Mouse (Mus musculus) c-Kit-positive CD71-positive TER-119-negative erythroid progenitor cells, embryonic 14.5 days (primary cell): Measurements from ENCODE around the gene Gm28308.

ENCODE experiments used
- DNase-seq: peaks from one replicate; pipeline ENCODE4 v3.0.0-alpha.2; 2013; ENCODE audit warnings: low read depth

Gm28308 gene

GRCm38 (mm10) chr6:52182793-52183192 lies 30.3 kb downstream of the Gm28308 start:
- no peak for DNase-seq

- no peak for DNase-seq
Measured at GRCm38 (mm10) chr6:52182030-52182429, 31.1 kb downstream of the Gm28308 start.

GRCm38 (mm10) chr6:52180726-52181125 lies 32.4 kb downstream of the Gm28308 start:
- no peak for DNase-seq

- DNase-seq = no peak
Measured at GRCm38 (mm10) chr6:52180213-52180710, 32.9 kb downstream of the Gm28308 start.

DNA sequence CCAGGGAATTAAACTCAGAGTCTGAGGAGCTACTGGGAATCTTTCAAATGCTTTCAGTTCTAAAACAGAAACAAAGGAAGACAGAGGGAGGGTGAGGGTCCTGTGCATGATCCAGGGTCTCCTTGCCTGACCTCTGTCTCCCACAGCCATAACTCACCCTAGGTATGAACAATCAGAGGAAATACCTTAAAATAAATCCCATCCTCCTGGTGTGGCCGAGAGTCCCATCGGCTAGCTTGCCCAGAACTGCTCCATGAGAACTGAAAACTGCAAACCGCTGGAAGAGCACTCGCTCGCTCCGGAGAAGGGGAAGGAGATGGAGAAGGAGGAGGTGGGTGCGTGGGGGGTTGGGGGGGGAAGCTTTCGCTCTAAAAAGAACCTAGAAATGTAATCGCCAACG lies 33.4 kb downstream of the Gm28308 start:
- DNase-seq = no peak

GRCm38 (mm10) chr6:52178918-52179665 lies 34.0 kb downstream of the Gm28308 start:
- no peak for DNase-seq

DNA sequence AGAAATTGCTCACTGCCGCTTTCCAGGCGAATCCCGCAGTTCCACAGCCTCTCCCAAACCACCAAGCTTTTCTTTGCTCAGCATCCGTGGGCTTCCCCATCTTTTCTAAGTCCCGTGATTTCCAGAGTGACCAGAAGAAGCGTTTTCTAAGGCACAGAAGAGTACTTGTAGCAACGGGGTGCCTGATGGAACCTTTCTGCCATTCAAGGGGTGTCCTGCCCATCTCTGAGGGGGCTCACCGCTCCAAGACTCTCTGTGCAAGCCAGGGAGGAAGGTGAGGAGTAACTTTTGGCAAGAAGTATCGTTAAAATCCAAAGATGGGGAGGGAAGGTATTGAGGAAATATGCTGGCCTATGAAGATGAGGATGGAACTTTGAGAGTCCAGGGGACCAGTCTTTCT lies 35.3 kb downstream of the Gm28308 start:
- DNase-seq = no peak

DNA sequence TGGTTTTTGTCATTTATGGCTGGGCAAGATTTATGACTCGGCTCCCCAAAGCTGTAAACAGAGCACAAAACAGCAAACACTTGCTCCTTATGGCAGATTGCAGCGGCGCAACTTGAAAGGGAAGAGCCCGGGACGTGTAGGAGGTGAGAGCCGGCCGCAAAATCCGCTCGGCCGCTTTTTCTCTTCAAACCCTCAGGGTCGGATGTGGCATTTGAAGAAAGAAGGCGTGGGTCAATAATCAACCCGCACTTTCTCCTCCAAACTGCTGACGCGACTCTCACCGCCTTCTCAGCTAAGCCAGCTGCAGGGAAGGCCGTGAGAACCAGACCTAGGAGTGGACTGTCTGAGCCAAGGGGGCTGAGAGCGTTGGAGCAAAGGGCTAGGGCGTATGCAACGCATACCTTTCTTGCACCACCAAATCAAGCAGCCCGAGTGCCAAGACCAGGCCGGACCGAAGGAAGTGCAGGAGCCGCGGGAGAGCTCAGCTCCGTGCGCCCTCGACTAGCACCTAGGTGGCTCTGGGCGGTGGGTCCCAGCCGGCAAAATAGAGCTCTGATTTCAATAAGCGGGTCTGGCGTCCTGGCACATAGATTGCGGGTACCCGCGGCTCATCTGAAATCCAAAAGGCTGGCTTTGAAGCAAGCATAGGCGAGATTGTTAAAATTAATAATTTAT lies 35.9 kb downstream of the Gm28308 start, which contains the start of gene 5730596B20Rik:
5730596B20Rik (plus strand) TSS at position 438 of the 675 bp plus-strand sequence.
- no peak for DNase-seq

- no peak for DNase-seq
Measured at GRCm38 (mm10) chr6:52176391-52176790, 36.7 kb downstream of the Gm28308 start.

DNA sequence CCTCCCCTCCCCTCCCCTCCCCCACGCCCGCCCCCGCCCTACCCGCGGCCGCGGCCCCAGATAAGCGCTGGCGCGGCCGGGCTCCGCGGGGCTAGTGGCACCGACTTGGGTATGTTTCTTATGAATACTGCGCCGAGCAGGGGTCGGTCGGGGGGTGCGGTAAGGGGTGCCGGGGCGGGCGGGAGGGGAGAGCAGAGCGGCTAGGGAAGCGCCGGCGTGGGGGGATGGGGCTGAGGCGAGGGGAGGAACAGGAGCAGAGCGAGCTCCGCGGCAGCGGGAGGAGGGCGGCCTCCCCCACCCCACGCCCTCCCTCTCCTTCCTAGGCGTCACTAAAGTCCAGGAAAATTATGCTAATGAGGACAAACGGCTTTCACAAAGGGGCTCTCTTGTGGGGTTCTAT lies 37.3 kb downstream of the Gm28308 start:
- no peak for DNase-seq

GRCm38 (mm10) chr6:52174968-52175751 lies 38.0 kb downstream of the Gm28308 start:
- DNase-seq = no peak

DNA sequence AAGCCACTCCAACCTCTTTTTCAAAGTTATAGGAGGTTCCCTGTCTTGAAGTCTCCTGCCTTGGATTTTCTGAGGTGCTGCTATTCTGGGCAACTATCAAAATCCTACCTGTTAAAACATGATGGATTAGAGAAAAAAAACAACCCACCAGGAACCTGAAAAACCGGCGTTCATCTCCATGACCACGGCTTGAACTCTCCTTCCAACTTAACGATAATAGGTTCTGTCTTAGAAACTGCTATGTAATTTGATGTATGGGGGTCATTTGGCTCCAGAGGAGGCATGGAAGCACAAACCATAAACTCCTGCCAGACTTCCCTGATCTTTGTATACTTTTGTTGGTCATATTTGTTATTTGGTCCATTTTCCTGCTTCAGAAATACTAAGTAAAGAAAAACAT lies 39.5 kb downstream of the Gm28308 start:
- DNase-seq = no peak

GRCm38 (mm10) chr6:52172501-52172900 lies 40.6 kb downstream of the Gm28308 start:
- DNase-seq = no peak

GRCm38 (mm10) chr6:52171938-52172337 lies 41.2 kb downstream of the Gm28308 start:
- no peak for DNase-seq

- no peak for DNase-seq
Measured at GRCm38 (mm10) chr6:52171331-52171730, 41.8 kb downstream of the Gm28308 start.

DNA sequence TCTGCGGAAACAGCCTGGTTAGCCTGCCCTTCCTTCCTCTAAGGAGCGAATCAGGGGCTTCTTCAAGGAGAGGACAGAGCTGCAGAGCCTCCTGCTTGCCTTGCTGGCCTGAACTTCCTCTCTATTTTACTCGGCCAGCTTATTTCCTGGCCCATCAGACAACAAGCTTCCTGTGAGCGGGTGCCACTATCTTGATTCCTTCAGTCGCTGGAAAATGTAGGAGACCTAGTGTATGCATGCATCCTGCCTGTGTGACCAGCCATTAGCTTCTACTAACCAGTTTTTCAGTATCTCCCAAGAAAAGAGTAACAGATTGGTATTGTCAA lies 42.3 kb downstream of the Gm28308 start:
- no peak for DNase-seq

- DNase-seq = no peak
Measured at GRCm38 (mm10) chr6:52170166-52170897, 42.8 kb downstream of the Gm28308 start.

- DNase-seq = no peak
Measured at GRCm38 (mm10) chr6:52169499-52170165, 43.5 kb downstream of the Gm28308 start.

DNA sequence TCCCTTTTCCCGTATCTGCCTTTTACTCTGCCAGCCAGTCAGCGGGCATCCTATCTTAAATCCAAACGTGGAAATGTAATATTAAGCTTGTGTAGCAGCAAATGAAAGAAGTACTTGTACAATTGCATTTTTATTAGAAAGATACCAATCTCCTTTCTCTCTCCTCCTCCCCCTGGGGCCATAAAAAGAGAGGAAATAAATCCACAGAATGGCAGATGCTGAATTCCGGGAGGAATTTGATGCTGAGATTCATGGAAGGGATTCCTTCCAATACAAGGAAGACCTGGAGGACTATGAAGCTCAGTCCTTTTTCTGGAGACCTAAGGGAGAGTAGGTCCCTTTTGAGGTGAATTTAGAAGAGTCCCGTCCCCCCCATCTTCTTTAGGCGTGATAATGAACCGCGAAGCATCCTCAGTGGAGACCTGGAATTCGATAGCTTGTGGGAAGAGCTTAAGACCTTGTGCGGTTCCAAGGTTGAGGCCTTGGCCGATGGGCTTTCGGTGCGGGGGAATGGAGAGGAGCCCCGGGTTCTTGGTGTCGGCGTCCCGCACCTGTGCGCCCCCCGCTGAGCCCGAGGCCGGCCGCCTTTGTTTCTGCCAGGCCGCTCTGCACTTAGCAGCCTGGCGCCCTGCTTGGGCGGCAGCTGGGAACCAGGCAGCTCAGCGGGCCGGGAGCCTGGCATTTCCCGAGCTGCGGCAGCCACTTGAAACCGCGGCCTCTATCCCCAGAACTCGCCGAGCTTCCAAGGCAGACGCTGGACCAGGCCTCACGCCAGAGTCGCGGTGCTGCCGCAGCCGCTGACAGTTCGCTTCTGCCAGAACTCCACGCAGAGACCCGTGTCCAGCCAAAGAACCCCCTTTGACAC lies 44.7 kb downstream of the Gm28308 start:
- DNase-seq = no peak

GRCm38 (mm10) chr6:52167736-52168161 lies 45.4 kb downstream of the Gm28308 start:
- no peak for DNase-seq
